Mouse (Mus musculus) gastrocnemius, adult 2 months (tissue): ENCODE measurements at regions not wholly inside any gene's neighbourhood (a gene's known extent, or its start where the extent isn't known, plus 50 kb on each side); places are given as distances from the start of the nearest gene placed in this dataset.
A peak's percentile ranks its signal among the peaks of the same experiment; 100 is the strongest.

Experiments
- DNase-seq: peaks from one replicate; pipeline ENCODE4 v3.0.0; 2022
- H3K27ac ChIP-seq: fragments of 200-600 bp; 2 replicates; pipeline ENCODE4 v1.8.1; 2022; ENCODE audit warnings: mild to moderate bottlenecking
- H3K4me3 ChIP-seq: fragments of 200-600 bp; 2 replicates; pipeline ENCODE4 v1.8.1; 2022; ENCODE audit warnings: mild to moderate bottlenecking, moderate library complexity
- CTCF ChIP-seq: fragments of 200-600 bp; IDR thresholded peaks from 2 replicates; pipeline ENCODE4 v1.8.1; 2022; ENCODE audit warnings: antibody characterized with exemption, mild to moderate bottlenecking, moderate library complexity
- intact Hi-C: fragments of 180-260 bp; cut with DNase I; formaldehyde crosslinking; loops from one replicate; pipeline ENCODE4 v1.15.1; 2025

GRCm38 (mm10) chr13:83208111-83208510 lies 295.7 kb upstream of the Mef2c start:
- no peak for TF ChIP-seq CTCF
- Histone ChIP-seq H3K4me3 (peak overlapping the region; percentile 24), H3K27ac (peak overlapping the region; percentile 87)
- no peak for DNase-seq
- intact Hi-C loops: loop anchor here (10.0 kb wide), 2 partner anchors 83 to 447 kb away; no protein-coding TSS in a partner anchor

- Histone ChIP-seq H3K4me3 (no peak overlapping the region), H3K27ac (no peak overlapping the region)
- DNase-seq: no peak
- no peak for TF ChIP-seq CTCF
- intact Hi-C loops: loop anchor here (10.0 kb wide), 1 partner anchor 650 kb away; no protein-coding TSS in a partner anchor
Observed at GRCm38 (mm10) chr13:83214811-83215210, 289.0 kb upstream of the Mef2c start.

GRCm38 (mm10) chr13:83216454-83216853 lies 287.4 kb upstream of the Mef2c start:
- intact Hi-C loops: loop anchor here (10.0 kb wide), 1 partner anchor 652 kb away; no protein-coding TSS in a partner anchor

GRCm38 (mm10) chr13:83252452-83252851 lies 251.4 kb upstream of the Mef2c start:
- no peak overlapping the region for H3K4me3 ChIP-seq
- no peak for TF ChIP-seq CTCF
- H3K27ac ChIP-seq: no peak overlapping the region
- intact Hi-C loops: no loop called here
- no peak for DNase-seq

More at GRCm38 (mm10) chr13:83216454-83216853, 287.4 kb upstream of the Mef2c start:
- Histone ChIP-seq H3K4me3 (no peak overlapping the region), H3K27ac (no peak overlapping the region)
- no peak for DNase-seq
- no peak for TF ChIP-seq CTCF

- no peak for DNase-seq
- Histone ChIP-seq H3K4me3 (no peak overlapping the region), H3K27ac (no peak overlapping the region)
- intact Hi-C loops: no loop called here
- no peak for TF ChIP-seq CTCF
Observed at GRCm38 (mm10) chr13:83266591-83266990, 237.2 kb upstream of the Mef2c start.

- DNase-seq: no peak
- Histone ChIP-seq H3K4me3 (no peak overlapping the region), H3K27ac (no peak overlapping the region)
- TF ChIP-seq CTCF: no peak
- intact Hi-C loops: no loop called here
Observed at GRCm38 (mm10) chr13:83268663-83269062, 235.2 kb upstream of the Mef2c start.

GRCm38 (mm10) chr13:83278695-83279094 lies 225.1 kb upstream of the Mef2c start:
- Histone ChIP-seq H3K27ac (no peak overlapping the region), H3K4me3 (no peak overlapping the region)
- DNase-seq: no peak
- intact Hi-C loops: no loop called here
- no peak for TF ChIP-seq CTCF

- TF ChIP-seq CTCF: no peak
- Histone ChIP-seq H3K27ac (no peak overlapping the region), H3K4me3 (no peak overlapping the region)
- DNase-seq: no peak
- intact Hi-C loops: no loop called here
Observed at GRCm38 (mm10) chr13:83307696-83308095, 196.1 kb upstream of the Mef2c start.

GRCm38 (mm10) chr13:83328488-83328887 lies 175.3 kb upstream of the Mef2c start:
- no peak for DNase-seq
- intact Hi-C loops: no loop called here
- no peak for TF ChIP-seq CTCF
- Histone ChIP-seq H3K4me3 (no peak overlapping the region), H3K27ac (no peak overlapping the region)

GRCm38 (mm10) chr13:83333728-83334127 lies 170.1 kb upstream of the Mef2c start:
- no peak overlapping the region for H3K27ac ChIP-seq
- intact Hi-C loops: no loop called here
- no peak overlapping the region for H3K4me3 ChIP-seq
- TF ChIP-seq CTCF: no peak
- no peak for DNase-seq

- intact Hi-C loops: loop anchor here (10.0 kb wide), 1 partner anchor 160 kb away; the partner anchor contains the start of gene Mef2c
- DNase-seq: no peak
- Histone ChIP-seq H3K4me3 (no peak overlapping the region; the same call in 1 of the 2 replicates), H3K27ac (peak overlapping the region; percentile 59)
- TF ChIP-seq CTCF: no peak
Observed at GRCm38 (mm10) chr13:83344611-83345319, 159.1 kb upstream of the Mef2c start.

- Histone ChIP-seq H3K27ac (no peak overlapping the region), H3K4me3 (no peak overlapping the region)
- intact Hi-C loops: no loop called here
- TF ChIP-seq CTCF: no peak
- no peak for DNase-seq
Observed at GRCm38 (mm10) chr13:83355341-83355740, 148.5 kb upstream of the Mef2c start.

GRCm38 (mm10) chr13:83360529-83360928 lies 143.3 kb upstream of the Mef2c start:
- no peak for DNase-seq
- intact Hi-C loops: no loop called here
- TF ChIP-seq CTCF: no peak
- Histone ChIP-seq H3K27ac (no peak overlapping the region), H3K4me3 (no peak overlapping the region)
